Mouse (Mus musculus): Measurements from ENCODE around the gene Ppil6.

DNA sequence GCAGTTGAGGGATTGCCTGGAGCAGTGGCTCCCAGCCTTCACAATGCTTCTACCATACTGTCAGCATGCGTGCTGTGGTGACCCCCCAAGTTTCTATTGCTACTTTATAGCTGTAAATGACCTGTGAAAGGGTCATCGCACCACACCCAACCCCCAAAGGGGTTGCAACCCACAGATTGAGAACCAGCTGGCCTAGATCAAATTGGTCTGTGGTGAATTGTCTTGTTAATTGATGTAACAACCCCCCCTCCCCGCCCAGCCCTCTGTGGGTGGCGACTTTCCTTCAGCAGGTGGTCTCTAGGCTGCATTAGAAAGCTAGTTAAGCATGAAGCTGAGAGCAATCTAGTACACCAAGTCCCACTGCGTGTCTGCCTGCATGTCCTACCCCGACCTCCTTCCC lies 22.9 kb upstream of the Ppil6 start:
- TF ChIP-seq CTCF (IDR thresholded peaks at IDR 0.05; ENCODE audit: borderline replicate concordance, insufficient read depth, low read length) (no peak), POLR2A (IDR thresholded peaks at IDR 0.05; ENCODE audit: low read depth, low read length) (no peak)
